Mouse (Mus musculus) left cerebral cortex, postnatal 10 days (tissue): ENCODE data around the gene Rab4b. TPM values are rescaled to one million over a fixed set of nuclear protein-coding genes. Genes with fewer than 3 reads are reported as not detected.

Experiments used
- DNase-seq, 2 experiments: peaks; one replicate each; pipeline ENCODE4 v3.0.0; 2021 to 2022; ENCODE audit warnings: low spot score in 2 of 2, mixed read lengths in 1 of 2; ENCODE audit errors: extremely low spot score in 1 of 2
- intact Hi-C: fragments of 180-260 bp; cut with DNase I; formaldehyde crosslinking; loops from one replicate; pipeline ENCODE4 v1.15.1; 2025
- total RNA-seq, 2 experiments: library from RNA; stranded (reverse); gene quantifications; 2 replicates each; pipeline ENCODE4 v1.2.3; 2021

The Rab4b gene
- total RNA-seq, 2 experiments from 2014 or later, result 85.4 to 89.5 TPM

- no peak for DNase-seq
- intact Hi-C loops, result no loop called here
Measured at GRCm38 (mm10) chr7:27189271-27189931, 10.7 kb upstream of the Rab4b start.

GRCm38 (mm10) chr7:27185986-27186385 lies 7.3 kb upstream of the Rab4b start:
- intact Hi-C loops, result no loop called here
- no peak for DNase-seq

GRCm38 (mm10) chr7:27184964-27185363 lies 6.3 kb upstream of the Rab4b start:
- intact Hi-C loops, result no loop called here
- no peak for DNase-seq

- no peak for DNase-seq
- intact Hi-C loops, result no loop called here
Measured at GRCm38 (mm10) chr7:27182498-27182897, 3.8 kb upstream of the Rab4b start.

- intact Hi-C loops, result no loop called here
- DNase-seq, result no peak
Measured at GRCm38 (mm10) chr7:27180837-27181695, 2.4 kb upstream of the Rab4b start, which contains the start of the genes Gm21983 and Mia. Gm21983 (minus strand) TSS chr7:27181086. Mia (minus strand) TSS chr7:27181157.

- intact Hi-C loops, result no loop called here
- DNase-seq, result peak in 1 of 2 experiments; percentile 50
Measured at GRCm38 (mm10) chr7:27180036-27180435, 1.3 kb upstream of the Rab4b start.

GRCm38 (mm10) chr7:27179217-27179918 lies 672 bp upstream of the Rab4b start:
- no peak for DNase-seq
- intact Hi-C loops, result no loop called here

GRCm38 (mm10) chr7:27177942-27178323 lies 763 bp downstream of the Rab4b start:
- intact Hi-C loops, result no loop called here

GRCm38 (mm10) chr7:27174896-27175295 lies 3.8 kb downstream of the Rab4b start:
- intact Hi-C loops, result no loop called here
- DNase-seq, result no peak

More at GRCm38 (mm10) chr7:27177942-27178323, 763 bp downstream of the Rab4b start:
- no peak for DNase-seq

GRCm38 (mm10) chr7:27174496-27174895 lies 4.2 kb downstream of the Rab4b start:
- intact Hi-C loops, result no loop called here

GRCm38 (mm10) chr7:27170981-27171380 lies 7.7 kb downstream of the Rab4b start:
- intact Hi-C loops, result no loop called here
- DNase-seq, result no peak

More at GRCm38 (mm10) chr7:27174496-27174895, 4.2 kb downstream of the Rab4b start:
- peak in 1 of 2 experiments; percentile 42 for DNase-seq

- DNase-seq, result peak in 1 of 2 experiments; percentile 38
- intact Hi-C loops, result no loop called here
Measured at GRCm38 (mm10) chr7:27168371-27168770, 10.3 kb downstream of the Rab4b start.

- intact Hi-C loops, result no loop called here
- no peak for DNase-seq
Measured at GRCm38 (mm10) chr7:27167475-27168094, 11.1 kb downstream of the Rab4b start.

GRCm38 (mm10) chr7:27166614-27167474 lies 11.9 kb downstream of the Rab4b start, which contains the start of gene Egln2:
Egln2 (minus strand) TSS chr7:27166802.
- peak; percentile 93 to 97 for DNase-seq
- intact Hi-C loops, result no loop called here

GRCm38 (mm10) chr7:27166229-27166613 lies 12.5 kb downstream of the Rab4b start:
- DNase-seq, result peak; percentile 63 to 93
- intact Hi-C loops, result no loop called here

GRCm38 (mm10) chr7:27165696-27166095 lies 13.0 kb downstream of the Rab4b start:
- intact Hi-C loops, result no loop called here
- DNase-seq, result no peak

GRCm38 (mm10) chr7:27165007-27165655 lies 13.6 kb downstream of the Rab4b start:
- peak in 1 of 2 experiments; percentile 60 for DNase-seq
- intact Hi-C loops, result no loop called here
